Mouse (Mus musculus): ENCODE results near the gene Olfr223. TPM values are rescaled to one million over a fixed set of nuclear protein-coding genes. Genes with fewer than 3 reads are reported as not detected.

Gene Olfr223
- polyA plus RNA-seq (2012; rRNA removed): not detected in 2 replicates

DNA sequence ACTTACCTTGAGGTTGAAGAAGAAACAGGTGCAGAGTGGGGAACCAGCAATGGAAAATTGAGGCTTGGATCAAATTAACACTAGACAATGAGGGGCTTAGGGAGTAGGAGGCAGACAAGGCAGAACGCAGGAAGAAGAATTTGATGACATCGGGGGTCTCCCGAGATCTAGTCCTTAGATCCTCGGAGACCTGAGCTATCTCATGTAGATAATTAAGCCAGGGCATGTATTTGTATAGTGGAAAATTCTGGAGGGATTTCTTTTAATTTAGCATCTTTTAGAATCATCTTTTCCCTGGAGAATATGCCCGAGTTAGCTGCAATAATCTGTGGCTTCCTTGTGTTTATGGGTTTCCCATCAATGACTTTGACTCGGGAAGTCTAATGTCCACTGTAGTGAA lies at the start of gene Olfr223:
Gene Olfr223, minus strand, starts transcription at position 101 of the 400 bp plus-strand sequence.

GRCm38 (mm10) chr11:59576135-59576534 lies 17.0 kb downstream of the Olfr223 start, which contains the start of gene Olfr222:
Gene Olfr222, minus strand, starts transcription at chr11:59576235.

GRCm38 (mm10) chr11:59541324-59541723 lies 51.8 kb downstream of the Olfr223 start, which contains the start of gene Nlrp3:
Gene Nlrp3, plus strand, starts transcription at chr11:59541568.

Other genes starting within 250 kb of the Olfr223 start
- gene Prss38, start 217.6 kb downstream of the Olfr223 start, polyA plus RNA-seq (2012; rRNA removed): not detected in 2 replicates
- 2.7 and 3.5 TPM in 2 replicates for gene Jmjd4, start 143.2 kb downstream of the Olfr223 start, polyA plus RNA-seq (2012; rRNA removed)
- 11.5 and 13.8 TPM in 2 replicates for gene Snap47, start 142.1 kb downstream of the Olfr223 start, polyA plus RNA-seq (2012; rRNA removed)
- gene Zfp867, start 120.8 kb downstream of the Olfr223 start, polyA plus RNA-seq (2012; rRNA removed): 0.71 and 0.76 TPM in 2 replicates
- gene Zkscan17, start 66.5 kb downstream of the Olfr223 start, polyA plus RNA-seq (2012; rRNA removed): 2.2 and 2.6 TPM in 2 replicates
- 0.43 and 0.52 TPM in 2 replicates for gene Nlrp3, start 51.7 kb downstream of the Olfr223 start, polyA plus RNA-seq (2012; rRNA removed)
- gene Olfr222, start 17.1 kb downstream of the Olfr223 start, polyA plus RNA-seq (2012; rRNA removed): not detected in 2 replicates
- gene Mprip, start 68.0 kb upstream of the Olfr223 start, polyA plus RNA-seq (2012; rRNA removed): 14.7 and 16.7 TPM in 2 replicates
- gene Pld6, start 194.4 kb upstream of the Olfr223 start, polyA plus RNA-seq (2012; rRNA removed): 1.6 and 1.9 TPM in 2 replicates
- gene Flcn, start 216.7 kb upstream of the Olfr223 start, polyA plus RNA-seq (2012; rRNA removed): 9.3 and 11.1 TPM in 2 replicates
- 7.9 and 8.8 TPM in 2 replicates for gene Nt5m, start 246.2 kb upstream of the Olfr223 start, polyA plus RNA-seq (2012; rRNA removed)
- gene Cops3, start 246.5 kb upstream of the Olfr223 start, polyA plus RNA-seq (2012; rRNA removed): 35.8 and 40.6 TPM in 2 replicates

Measured in liver, embryonic 14 days (tissue).